7 mouse cellular contexts compared by ENCODE assay signal in genomic region chr5:143757755-143758443, GRCm38 (mm10). TPM values are rescaled to one million over a fixed set of nuclear protein-coding genes. Genes with fewer than 3 reads are reported as not detected.
DNase-seq lines count a peak whose midpoint lies in the region; ATAC-seq lines count a peak whose summit lies in the region.

No protein-coding gene starts in this region.

- no peaks in the 10 kb centered on the region for H3K36me3 ChIP-seq in embryonic facial prominence, embryonic 12.5 days
- H3K36me3 ChIP-seq in limb, embryonic 11.5 days (ENCODE audit: control insufficient read depth, insufficient read depth, low read length) = no peaks in the 10 kb centered on the region
- 0 out of 2 replicates have a peak, but pooled peaks cover 2% of the 10 kb centered on the region for H3K36me3 ChIP-seq in midbrain, embryonic 14.5 days (ENCODE audit: control insufficient read depth, insufficient read depth, low read length)

- H3K4me2 ChIP-seq in embryonic facial prominence, embryonic 12.5 days (replicated peaks) = peak overlapping the region; percentile 55
- H3K4me2 ChIP-seq in limb, embryonic 11.5 days (ENCODE audit: low read depth, severe bottlenecking) = peak overlapping the region; percentile 49
- H3K4me2 ChIP-seq in midbrain, embryonic 14.5 days (ENCODE audit: low read length) = peak overlapping the region; percentile 71

- no peaks in the 10 kb centered on the region for H3K9me3 ChIP-seq in embryonic facial prominence, embryonic 12.5 days
- H3K9me3 ChIP-seq in limb, embryonic 11.5 days (ENCODE audit: control insufficient read depth, low read length) = no peaks in the 10 kb centered on the region
- no peaks in the 10 kb centered on the region for H3K9me3 ChIP-seq in midbrain, embryonic 14.5 days (ENCODE audit: control insufficient read depth, low read length)

- H3K4me1 ChIP-seq in embryonic facial prominence, embryonic 12.5 days = 0 out of 2 replicates have a peak, but pooled peaks cover 5% of the 10 kb centered on the region
- no peaks in the 10 kb centered on the region for H3K4me1 ChIP-seq in limb, embryonic 11.5 days (ENCODE audit: control insufficient read depth, insufficient read depth, low read length)
- peaks cover 9% of the 10 kb centered on the region for H3K4me1 ChIP-seq in midbrain, embryonic 14.5 days (ENCODE audit: control insufficient read depth, insufficient read depth, low read length)

- H3K4me3 ChIP-seq in embryonic facial prominence, embryonic 12.5 days = peak overlapping the region; percentile 43
- H3K4me3 ChIP-seq in limb, embryonic 11.5 days (ENCODE audit: low read depth, low read length) = peak overlapping the region; percentile 40
- H3K4me3 ChIP-seq in midbrain, embryonic 14.5 days (replicated peaks; ENCODE audit: low read depth, low read length) = peak overlapping the region; percentile 49

- 18% methylated on average over 28 of the region's 28 CpGs for WGBS in embryonic facial prominence, embryonic 12.5 days
- 23% methylated on average over 28 of the region's 28 CpGs for WGBS in limb, embryonic 11.5 days
- WGBS in midbrain, embryonic 14.5 days = 13% methylated on average over 28 of the region's 28 CpGs

- H3K9ac ChIP-seq in embryonic facial prominence, embryonic 12.5 days = peak overlapping the region; percentile 50; the same call in 1 of the 2 replicates
- peak overlapping the region; percentile 61 for H3K9ac ChIP-seq in limb, embryonic 11.5 days (ENCODE audit: low read length)
- H3K9ac ChIP-seq in midbrain, embryonic 14.5 days (replicated peaks; ENCODE audit: low read length) = peak overlapping the region; percentile 62

- H3K27ac ChIP-seq in embryonic facial prominence, embryonic 12.5 days = no peak overlapping the region
- H3K27ac ChIP-seq in limb, embryonic 11.5 days (replicated peaks; ENCODE audit: low read depth, low read length) = no peak overlapping the region
- H3K27ac ChIP-seq in midbrain, embryonic 14.5 days (replicated peaks; ENCODE audit: low read depth, low read length) = peak overlapping the region; percentile 38; the same call in 1 of the 2 replicates

- peak; percentile 89 for DNase-seq in adrenal gland, postnatal 25 days
- DNase-seq in heart, adult 11 months = peak; percentile 100
- DNase-seq in kidney, adult 18-20 months = peak; percentile 90
- peak; percentile 85 for DNase-seq in limb, embryonic 11.5 days (ENCODE audit: low spot score)
- DNase-seq in midbrain, embryonic 14.5 days = peak; percentile 94
- DNase-seq in spleen, adult 18-20 months = peak; percentile 74 to 80

- ATAC-seq in embryonic facial prominence, embryonic 12.5 days (ENCODE audit: insufficient number of reproducible peaks, insufficient read depth, low FRiP score, low TSS enrichment) = peak; percentile 87
- peak; percentile 89; the same call in 1 of the 2 replicates for ATAC-seq in limb, embryonic 11.5 days (ENCODE audit: insufficient number of reproducible peaks, low FRiP score, low TSS enrichment, low read depth)
- peak; percentile 87 for ATAC-seq in midbrain, embryonic 14.5 days (ENCODE audit: low FRiP score, low TSS enrichment)

- H3K27me3 ChIP-seq in embryonic facial prominence, embryonic 12.5 days = no peaks in the 10 kb centered on the region
- no peaks in the 10 kb centered on the region for H3K27me3 ChIP-seq in limb, embryonic 11.5 days (ENCODE audit: control insufficient read depth, insufficient read depth, low read length)
- H3K27me3 ChIP-seq in midbrain, embryonic 14.5 days (ENCODE audit: control insufficient read depth, insufficient read depth, low read length) = no peaks in the 10 kb centered on the region

RNA-seq across cellular contexts. Expression of gene Usp42, which starts 25.8 kb away (rescaled TPM):
- total RNA-seq in adrenal gland, postnatal 25 days (2021) = 14.7 and 17.9 TPM in 2 replicates
- polyA plus RNA-seq in embryonic facial prominence, embryonic 12.5 days (2016; fragmentation: Nextera tagmentation; extraction: Ambion mirVana) = 31.7 and 34.7 TPM in 2 replicates
- polyA plus RNA-seq in limb, embryonic 11.5 days (2014; fragmentation: Nextera tagmentation; extraction: Ambion mirVana) = 33.5 and 39.5 TPM in 2 replicates
- 33.9 and 34.3 TPM in 2 replicates for polyA plus RNA-seq in midbrain, embryonic 14.5 days (2014; fragmentation: Nextera tagmentation; extraction: Ambion mirVana)

RNA-seq across cellular contexts. Expression of gene Eif2ak1, which starts 59.7 kb away (rescaled TPM):
- 32.2 and 42.0 TPM in 2 replicates for total RNA-seq in adrenal gland, postnatal 25 days (2021)
- 46.5 and 47.7 TPM in 2 replicates for polyA plus RNA-seq in embryonic facial prominence, embryonic 12.5 days (2016; fragmentation: Nextera tagmentation; extraction: Ambion mirVana)
- polyA plus RNA-seq in limb, embryonic 11.5 days (2014; fragmentation: Nextera tagmentation; extraction: Ambion mirVana) = 50.1 and 55.1 TPM in 2 replicates
- polyA plus RNA-seq in midbrain, embryonic 14.5 days (2014; fragmentation: Nextera tagmentation; extraction: Ambion mirVana) = 37.0 and 48.9 TPM in 2 replicates
